Mouse (Mus musculus) left cerebral cortex, adult 8-10 months (tissue): Measurements from ENCODE around the gene Notch2. TPM values are rescaled to one million over a fixed set of nuclear protein-coding genes. Genes with fewer than 3 reads are reported as not detected.

Experiments
- DNase-seq, 2 experiments: peaks; one replicate each; pipeline ENCODE4 v3.0.0; 2022; ENCODE audit warnings: low spot score in 2 of 2
- total RNA-seq, 4 experiments: library from RNA; stranded (reverse); gene quantifications; 2 replicates each; pipeline ENCODE4 v1.2.4; 2022

The Notch2 gene
- total RNA-seq, 4 experiments from 2014 or later, result 16.3 to 17.9 (median 17.1) TPM

DNA sequence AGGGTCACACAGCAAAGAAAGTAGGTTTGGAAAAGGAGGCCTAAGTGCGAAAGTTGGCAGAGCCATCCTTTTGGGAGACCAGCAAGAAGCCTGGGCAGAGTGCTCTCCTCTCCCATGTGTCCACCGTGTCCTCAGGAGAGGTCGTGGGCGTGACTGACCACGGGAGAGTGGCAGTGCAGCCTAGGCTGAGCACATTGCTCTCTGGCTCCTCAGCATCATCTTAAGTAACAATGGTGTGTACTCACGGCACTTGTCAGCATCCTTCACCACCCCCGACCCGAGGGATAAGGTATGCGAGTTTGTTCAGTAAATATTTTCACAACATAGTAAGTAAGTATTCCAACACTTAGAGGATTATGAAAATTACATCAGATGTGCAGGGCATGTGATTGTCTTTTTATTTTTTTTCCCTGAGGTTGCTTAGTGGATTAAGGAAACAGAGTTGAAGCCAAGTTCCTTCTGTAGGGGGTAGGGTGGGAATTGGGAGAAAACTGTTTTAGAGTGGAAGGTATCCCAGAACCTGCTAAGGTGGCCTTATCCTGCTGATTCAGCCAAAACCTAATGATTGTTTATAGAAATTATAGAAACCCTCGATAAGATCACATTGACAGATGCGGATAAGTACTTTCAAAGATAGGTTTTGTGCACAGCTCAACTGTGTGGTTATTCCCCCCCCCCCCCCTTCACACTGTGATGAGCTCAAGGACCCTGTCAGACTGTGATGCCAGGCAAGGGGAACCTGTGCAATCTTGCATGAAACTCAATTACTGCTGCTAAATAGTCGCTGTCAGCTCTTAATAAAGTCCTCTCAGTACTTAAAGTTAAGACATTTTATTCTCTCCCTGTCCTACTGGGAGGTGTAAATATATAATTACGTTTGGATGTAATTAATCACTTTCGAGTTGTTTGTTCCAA lies 37.4 kb downstream of the Notch2 start:
- no peak for DNase-seq

- DNase-seq, result no peak
Observed at GRCm38 (mm10) chr3:98051407-98051968, 38.2 kb downstream of the Notch2 start.

DNA sequence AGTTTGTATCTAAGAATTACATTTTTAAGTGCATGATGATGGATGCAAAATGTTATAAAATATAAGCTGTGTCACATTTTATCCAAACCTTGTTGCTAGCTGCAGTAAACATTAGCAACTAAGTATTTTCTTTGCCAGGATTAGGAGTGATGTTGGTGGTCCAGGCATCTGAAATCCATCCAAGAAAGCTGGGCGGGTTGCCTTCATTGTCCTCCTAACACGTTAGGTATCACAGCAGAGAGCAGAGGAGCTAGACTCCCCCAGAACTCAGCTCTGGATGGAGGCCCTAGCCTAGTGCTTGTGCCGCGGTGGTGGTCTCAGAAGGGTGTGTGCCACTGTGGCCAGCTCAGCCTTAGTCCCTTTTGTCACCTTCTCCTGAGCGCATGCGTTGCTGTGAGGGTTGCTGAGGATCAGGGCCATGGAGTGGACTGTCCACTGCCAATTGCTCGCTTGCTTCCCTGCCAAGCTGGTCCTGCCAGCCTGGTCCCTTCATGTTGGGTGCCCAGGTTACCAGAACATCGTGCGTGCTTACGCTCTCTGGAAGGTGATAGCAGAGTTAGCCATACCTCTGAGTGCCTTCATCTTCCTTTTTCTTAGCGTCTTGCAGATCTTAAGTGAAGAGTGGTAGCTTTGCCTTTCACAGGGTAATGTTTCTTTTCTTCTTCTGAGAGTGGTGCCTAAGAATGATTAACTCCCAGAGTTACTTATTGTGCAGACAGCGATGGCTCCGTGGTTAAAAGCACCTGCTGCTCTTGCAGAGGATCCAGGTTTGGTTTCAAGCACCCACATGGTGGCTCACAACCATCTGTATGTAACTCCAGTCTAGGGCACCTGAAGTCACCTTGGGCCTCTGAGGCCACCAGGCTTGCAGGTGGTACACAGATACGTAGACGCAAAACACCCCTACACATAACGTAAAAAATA lies 39.4 kb downstream of the Notch2 start:
- DNase-seq, result no peak

DNA sequence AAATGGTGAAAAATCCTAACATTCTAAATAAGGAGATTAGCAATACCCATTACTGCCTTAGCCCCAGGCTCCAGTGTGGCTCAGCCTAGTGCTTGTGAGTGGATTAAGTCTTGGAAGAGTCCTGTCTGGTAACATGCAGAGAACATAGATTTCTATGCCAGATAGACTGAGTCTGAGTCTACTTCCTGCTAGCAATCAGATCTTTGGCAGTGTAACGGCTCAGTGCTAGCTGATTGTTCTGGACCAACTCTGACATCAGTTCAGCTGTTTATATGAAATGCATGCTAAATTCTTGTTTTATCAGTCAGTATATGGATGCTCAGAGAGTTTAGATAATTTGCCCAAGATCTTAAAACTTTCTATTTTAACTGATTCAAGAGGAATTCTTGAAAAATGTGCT lies 40.5 kb downstream of the Notch2 start:
- DNase-seq, result no peak

- no peak for DNase-seq
Observed at GRCm38 (mm10) chr3:98054334-98055007, 41.1 kb downstream of the Notch2 start.

DNA sequence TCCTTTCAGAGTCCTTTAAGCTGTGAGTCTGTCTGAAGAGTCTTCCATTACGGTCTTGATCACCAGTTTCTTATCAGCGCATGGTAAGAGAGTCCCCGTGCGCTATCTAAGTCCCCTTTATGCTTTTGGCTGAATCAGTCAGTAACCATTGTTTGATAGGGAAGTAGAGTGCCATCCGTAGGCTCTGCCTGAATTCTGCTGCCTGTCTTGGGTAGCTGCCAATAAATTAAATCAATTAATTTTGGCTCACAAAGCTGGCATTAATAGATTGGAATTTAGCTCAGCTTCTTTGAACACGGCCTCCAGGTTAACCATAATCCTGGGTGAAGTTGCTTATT lies 41.6 kb downstream of the Notch2 start:
- no peak for DNase-seq

DNA sequence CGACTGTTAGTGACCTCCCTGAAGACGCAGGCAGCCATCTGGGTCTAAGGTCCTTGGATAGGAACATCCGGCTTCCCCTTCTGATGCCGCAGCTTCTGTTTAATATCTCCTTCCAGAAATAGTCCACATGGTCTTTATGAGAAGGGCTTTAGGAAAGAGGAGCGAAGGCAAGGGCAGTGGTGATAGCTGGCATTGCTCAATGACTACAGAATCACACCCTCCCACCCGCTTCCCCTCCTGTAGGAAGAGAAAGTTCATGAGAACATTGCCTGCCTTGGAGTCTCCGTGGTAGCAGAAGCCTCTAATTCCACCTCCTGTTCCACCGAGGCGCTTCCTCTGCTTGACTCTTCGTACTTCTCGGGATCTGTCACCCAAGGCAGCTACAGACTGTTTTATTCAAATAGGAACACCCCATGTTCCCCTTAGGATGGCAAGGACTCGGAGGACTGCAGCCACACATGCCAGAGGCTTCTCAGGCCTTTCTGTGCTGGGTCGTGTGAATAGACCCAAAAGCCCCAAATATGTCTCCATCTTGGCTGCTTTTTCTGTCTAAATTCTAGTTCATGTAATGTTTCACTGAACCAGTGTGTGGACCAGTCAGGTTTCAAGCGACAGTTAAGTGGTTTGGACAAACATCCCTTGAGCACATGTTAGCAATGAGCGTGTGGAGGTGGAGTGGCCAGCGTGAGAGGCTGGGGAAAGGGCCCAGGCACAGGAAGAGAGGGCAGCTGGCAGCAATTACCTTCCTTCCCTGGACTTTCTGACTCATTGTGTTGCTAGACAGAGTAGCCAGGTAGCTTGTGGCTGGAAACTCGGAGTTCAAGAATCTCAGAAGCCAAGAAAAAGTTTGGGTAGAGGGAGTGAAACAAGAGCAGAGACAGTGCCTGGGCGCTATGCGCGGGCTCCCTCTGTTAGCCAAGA lies 42.7 kb downstream of the Notch2 start:
- no peak for DNase-seq

- no peak for DNase-seq
Observed at GRCm38 (mm10) chr3:98056956-98057365, 43.6 kb downstream of the Notch2 start.

DNA sequence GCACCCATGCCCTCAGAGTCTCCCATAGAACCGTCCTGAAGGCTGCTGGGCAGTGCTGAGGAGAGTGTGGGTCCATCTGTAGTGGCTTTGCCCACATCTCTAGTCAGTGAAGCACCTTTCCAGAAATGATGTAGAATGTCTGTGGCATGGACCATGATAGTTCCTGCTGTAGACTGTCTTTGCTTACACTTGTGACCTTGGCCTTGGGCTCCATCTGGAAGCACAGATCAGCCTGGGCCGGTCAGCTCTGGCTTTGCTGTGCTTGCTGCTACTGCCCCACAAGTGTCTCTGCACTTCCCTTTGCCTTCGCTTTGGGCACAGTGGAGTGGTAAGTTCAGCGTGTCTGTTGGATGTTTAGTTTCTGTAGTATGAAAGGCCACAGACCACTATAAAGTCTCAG lies 45.7 kb downstream of the Notch2 start:
- no peak for DNase-seq

GRCm38 (mm10) chr3:98060981-98061660 lies 47.8 kb downstream of the Notch2 start:
- DNase-seq, result no peak

- no peak for DNase-seq
Observed at GRCm38 (mm10) chr3:98061661-98062330, 48.5 kb downstream of the Notch2 start.

- no peak for DNase-seq
Observed at GRCm38 (mm10) chr3:98062591-98063185, 49.4 kb downstream of the Notch2 start.

DNA sequence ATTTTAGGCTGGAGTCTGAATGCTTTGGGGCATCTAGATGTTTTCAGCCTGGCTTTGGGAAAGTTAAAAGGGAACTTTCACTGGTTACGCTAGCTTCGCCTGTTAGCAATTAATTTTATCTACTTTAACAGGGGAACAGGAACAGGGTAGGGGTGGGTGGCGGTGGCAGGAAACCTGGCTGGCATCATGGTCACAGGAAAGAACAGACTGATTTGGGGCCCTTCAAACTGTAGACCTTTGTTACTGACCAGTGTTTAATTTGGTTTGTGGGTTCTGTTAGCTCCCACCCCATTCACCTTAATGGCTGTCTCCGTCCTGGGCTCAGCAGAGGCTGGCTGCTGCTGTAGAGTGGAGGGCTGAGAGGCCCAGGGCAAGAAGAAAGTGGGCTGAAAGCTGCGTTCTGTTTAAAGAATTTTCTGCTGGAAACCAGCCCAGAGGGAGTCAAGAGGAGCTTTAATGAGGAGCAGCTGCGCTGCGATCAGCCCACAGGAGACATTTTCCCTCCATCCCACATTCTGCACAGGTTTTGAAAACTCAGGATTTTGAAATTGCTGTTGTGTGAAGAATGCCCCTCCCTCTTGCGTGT lies 50.0 kb downstream of the Notch2 start:
- peak in 1 of 2 experiments; percentile 59 for DNase-seq

DNA sequence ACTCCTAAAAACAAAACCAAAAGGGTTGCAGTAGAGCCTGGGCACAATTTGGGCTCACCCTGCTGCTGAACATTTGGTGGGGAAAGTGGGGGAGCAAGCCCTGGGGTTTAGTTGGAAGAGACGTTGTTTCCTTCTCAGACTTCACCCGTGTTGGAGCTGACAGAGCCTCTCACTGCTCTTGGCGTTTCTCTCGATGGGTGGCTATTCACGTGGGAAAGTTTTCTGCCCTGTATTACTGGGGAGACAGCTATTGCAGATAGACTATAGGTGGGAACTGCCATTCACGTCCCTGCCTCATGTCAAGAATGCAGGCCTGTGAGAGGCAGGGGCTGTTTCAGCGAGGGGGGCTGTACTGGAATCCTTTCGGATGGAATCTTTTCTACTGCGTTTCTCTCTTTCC lies 50.5 kb downstream of the Notch2 start:
- no peak for DNase-seq

DNA sequence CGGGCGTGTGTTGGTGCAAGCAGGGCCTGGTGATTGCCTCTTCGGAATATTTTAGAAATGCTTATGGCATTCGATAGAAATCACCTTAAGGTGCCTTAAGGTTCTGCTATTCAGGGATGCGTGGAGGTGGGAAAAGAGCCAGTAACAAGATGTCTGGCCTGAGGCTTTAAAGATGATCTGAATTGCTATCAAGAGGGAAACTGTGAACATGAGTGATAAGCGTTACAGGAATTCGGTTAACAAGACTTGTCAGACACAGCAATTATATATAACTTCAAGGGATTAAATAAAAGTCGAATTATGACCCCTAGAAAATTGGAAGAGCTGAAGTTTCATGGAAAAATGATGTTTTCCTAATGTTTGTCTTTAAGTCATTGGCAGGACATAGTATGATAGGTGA lies 51.7 kb downstream of the Notch2 start:
- no peak for DNase-seq

- no peak for DNase-seq
Observed at GRCm38 (mm10) chr3:98066434-98066833, 53.1 kb downstream of the Notch2 start.

GRCm38 (mm10) chr3:98067413-98067812 lies 54.1 kb downstream of the Notch2 start:
- DNase-seq, result peak in 1 of 2 experiments; percentile 41

DNA sequence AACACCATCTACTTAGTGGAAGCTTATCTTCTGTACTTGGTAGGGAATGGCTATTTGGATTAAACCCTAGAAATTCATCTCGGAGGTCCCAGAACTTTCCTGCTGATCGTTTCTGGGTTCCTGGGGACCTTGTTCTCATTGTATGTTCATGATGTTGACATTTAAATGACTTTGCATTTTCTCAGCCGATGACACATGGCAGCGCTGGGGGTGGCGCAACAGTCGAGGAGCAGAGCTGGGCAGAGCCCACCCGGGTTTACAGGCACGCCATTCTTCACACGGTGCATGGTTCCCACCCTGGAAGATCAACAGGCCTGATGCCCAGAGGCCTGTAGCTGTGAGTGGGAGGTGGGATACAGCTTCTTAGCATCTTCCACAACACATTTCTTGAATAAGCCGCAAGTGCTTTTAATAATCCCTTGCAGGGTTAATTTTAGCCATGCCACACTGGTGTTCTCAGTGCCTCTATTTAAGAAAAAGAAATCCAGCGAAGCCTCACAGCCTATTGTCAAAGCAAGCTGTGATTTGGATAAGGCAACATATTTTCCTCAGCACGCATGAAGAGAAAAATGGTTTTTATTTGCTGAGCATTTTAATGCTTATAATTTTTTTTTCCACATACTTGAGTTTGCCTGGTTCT lies 54.6 kb downstream of the Notch2 start:
- DNase-seq, result no peak
